Mouse (Mus musculus) embryo, embryonic 11.5 days (tissue): Measurements from ENCODE around the gene Lrp8.

Experiments used
- DNase-seq: peaks from one replicate; pipeline ENCODE4 v3.0.0-alpha.2; 2012; ENCODE audit warnings: low read depth, low spot score

Gene Lrp8

DNA sequence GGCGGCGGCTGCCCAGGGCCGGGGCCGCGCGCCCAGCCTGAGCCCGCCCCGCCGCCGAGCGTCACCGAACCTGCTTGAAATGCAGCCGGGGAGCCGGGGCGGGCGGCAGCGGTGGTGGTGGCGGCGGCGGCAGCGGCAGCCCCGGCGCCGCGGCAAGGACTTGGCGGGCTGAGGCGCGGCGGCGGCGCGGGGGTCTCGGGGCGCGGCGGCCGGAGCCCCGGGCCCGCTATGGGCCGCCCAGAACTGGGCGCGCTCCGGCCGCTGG, at the start of gene Lrp8:
Gene Lrp8, plus strand, starts transcription at position 77 of the 265 bp plus-strand sequence.
- no peak for DNase-seq

DNA sequence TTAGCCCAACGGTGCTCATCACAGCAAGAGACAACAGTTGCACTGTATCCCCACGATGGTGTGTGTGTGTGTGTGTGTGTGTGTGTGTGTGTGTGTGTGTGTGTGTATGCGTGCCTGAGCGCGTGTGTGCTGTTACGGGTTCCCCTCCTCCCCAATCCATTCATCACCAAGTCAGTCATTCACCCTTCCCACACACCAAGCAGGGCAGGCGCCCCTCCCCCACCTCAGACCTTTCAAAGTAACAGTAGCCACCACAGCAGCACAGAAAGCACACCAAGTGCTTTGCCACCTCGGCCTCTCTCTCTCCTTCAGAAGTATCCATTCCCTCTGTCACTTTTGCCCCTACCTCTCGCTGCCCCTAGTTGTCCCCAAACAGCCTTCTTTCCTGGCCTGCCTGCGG, 45.8 kb upstream of the Lrp8 start:
- no peak for DNase-seq

DNA sequence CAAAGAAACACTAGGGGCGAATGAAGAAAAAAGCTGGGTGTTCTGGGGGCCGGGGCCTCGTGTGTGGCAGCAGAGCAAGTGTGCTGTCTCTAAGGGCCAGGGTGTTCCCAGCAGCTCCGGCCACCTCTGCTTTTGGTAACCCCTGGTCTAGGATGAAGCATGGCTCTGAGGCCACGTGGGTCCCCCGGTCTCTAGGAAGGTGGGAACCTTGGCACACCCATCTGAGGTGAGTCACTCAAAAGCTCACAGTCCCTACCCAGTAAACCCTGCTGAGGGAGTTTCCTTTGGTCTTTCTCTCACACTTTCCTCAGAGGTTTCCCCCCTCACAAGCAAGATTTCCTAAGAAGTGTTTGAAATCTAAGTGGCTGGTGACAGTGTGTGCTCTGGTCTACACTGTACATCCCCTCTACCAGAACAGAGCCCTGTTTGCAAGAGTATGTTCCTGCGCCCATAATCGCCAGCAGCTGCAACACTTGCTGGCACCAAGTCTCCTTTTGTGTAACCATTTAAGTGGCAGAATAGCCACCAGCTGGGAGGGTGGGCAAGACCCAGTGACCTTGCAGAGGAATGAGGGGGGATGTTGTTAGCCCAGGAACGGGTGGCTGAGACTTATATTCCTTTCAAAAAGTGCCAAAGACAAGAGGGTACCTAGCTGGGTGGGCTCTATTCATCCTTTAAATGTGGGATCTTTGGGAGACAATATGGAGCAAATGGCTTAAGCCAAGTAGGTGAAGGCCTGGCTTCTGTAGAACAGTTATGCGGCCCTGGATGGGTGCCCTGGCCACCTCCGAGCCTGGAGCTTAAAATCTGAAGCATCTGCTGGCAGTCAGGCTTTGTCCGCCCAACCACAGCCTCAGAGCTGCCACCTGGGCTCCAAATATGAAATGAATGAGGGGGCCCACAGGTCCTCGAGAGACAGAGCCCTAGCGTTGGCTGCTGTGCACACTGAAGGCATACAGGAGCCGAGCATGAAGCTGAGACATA, 44.3 kb upstream of the Lrp8 start:
- no peak for DNase-seq

DNA sequence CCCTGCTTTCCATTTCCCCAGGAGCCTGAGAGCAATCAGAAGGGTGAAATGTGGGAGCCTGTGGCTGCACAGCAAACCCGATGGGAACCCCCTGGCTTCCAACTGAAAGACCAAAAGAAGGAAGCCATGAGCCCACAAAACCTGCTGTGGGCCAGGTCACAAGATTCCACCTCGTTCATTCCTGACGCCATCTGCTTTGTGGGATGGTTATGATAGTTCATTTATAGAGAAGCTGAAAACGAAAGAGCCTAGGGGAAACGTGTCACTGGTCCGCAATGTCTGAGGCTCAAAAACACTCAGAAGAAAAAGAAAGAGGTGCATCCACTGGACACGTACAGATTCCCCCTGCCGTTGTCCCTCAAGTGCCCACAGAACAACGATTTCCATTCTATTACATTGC, 43.1 kb upstream of the Lrp8 start:
- no peak for DNase-seq

DNA sequence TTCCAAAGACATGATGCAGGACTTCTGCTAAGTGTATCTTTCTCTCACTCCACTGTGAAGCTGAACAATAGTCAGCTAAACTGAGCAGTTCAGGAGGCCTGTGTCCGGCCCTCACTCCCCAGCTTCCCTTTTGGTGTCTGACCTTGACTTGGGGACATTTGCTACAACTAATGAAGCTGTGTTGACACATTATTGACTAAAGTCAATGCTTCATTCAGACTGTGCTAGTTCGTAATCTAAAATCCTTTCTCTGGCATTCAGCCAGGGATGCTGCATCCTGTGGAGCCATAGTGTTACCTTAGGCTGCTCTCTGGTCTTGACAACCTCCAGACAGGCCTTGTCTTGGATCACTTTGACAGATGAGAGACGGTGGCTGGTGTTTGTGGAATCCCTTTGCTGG, 39.1 kb upstream of the Lrp8 start:
- DNase-seq = no peak

DNA sequence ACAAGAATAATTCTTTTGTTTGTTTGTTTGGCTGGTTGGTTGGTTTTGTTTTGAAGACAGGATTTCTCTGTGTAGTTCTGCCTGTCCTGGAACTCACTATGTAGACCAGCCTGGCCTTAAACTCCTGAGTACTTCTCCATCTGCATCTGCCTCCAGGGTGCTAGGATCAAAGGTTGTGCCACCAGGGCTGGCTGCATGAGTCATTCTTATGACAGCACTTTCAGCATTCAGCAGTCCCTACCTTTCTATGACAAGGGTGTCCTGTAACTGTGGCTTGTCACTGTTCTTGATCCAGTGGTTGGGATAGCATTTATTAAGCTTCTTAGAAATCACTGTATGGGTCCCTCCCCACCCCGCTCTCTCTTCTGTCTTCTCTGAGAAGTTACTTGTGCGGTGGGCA, 38.5 kb upstream of the Lrp8 start:
- no peak for DNase-seq

DNA sequence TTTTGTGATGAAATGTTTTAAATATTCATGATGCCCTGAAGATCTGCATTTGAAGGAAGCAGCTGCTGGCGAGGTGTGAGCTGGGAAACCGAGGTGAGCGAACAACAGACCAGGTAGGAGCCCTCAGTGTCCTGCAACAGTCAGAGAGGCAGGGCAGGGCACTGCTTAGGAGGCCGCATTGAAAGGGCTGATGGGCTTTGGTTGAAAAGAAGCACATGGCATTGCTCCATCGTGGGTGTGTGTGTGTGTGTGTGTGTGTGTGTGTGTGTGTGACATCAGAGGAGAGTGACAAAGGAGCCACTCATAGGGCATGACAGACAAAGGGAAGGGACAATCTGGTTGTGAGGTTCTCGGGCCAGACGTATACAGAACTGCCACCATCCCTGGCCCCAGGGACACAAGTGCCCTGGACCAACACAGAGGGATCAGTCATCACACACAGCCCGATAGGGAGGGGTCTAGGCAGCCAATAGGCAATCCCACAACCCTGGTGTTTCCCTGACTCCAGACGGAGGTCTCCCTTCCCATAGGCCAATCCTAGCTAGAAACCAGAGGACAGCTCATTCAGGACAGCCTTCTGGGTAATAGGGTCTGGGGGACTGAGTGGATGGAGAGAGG, 36.8 kb upstream of the Lrp8 start:
- no peak for DNase-seq

DNA sequence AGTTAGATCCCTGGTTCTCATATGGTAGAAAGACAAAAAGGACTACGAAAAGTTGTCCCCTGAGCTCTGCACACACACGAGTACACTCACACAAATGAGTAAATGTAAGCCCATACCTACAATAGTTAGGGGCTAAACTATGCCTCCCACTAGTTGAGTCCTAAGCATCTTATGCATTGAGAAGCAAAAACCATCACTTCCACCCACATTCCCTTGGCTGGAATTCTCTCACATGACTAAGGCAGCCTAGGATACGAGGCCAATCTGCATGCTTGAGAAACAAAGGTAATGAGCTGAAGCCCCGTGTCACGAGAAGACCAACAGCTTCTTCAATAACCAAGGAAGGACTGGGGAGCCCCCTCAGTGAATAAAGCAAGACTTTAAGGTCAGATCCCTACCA, 35.9 kb upstream of the Lrp8 start:
- no peak for DNase-seq

DNA sequence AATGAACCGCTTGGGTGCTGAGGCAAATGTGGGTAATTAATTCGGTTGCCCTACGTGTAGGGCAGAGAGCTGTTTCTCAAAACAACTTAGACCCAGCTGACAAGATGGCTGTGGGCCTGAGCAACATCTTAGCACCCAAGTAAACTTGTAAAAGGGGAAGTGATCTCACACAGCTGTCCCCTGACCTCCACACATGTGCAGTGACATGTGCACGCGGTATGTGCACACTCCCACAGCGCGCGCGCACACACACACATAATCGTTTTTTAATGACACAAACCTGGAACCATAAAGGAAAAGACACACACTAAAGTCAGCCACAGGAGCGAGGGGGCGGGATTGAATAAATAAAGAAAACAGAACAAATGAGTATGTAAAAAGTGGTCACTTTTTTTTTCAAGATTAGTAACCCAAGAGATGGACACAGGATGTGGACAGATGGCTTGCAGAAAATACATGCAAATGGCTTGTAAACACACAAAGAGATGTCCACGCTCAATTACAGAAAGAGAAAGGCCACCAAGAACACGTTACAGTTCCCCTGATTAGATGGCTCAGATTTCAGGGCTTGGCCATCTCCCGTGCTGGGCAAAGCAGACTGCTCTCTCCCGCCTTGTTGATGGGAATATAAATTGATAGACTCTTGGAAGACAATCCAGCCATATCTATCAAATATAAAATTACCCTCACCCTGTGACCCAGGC, 29.8 kb upstream of the Lrp8 start:
- DNase-seq = no peak

DNA sequence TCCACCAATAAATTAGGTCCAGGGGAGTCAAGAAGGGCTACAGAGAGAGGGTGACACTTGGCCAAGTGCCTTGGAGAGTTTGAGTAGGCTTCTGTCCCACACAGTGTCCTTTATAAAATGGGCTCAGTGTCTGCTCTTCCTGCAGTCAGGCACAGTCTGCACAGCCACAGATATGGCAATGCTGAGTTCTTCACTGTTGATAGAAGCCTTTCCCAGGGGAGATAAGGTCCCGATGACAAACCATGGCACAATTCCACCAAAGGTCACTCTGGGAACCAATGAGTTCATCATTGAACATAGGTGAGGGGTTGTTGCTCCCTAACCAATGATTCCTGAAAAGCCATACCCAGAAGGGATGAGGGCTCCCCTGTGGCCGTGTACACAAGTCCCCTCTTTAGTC, 27.2 kb upstream of the Lrp8 start:
- no peak for DNase-seq

DNA sequence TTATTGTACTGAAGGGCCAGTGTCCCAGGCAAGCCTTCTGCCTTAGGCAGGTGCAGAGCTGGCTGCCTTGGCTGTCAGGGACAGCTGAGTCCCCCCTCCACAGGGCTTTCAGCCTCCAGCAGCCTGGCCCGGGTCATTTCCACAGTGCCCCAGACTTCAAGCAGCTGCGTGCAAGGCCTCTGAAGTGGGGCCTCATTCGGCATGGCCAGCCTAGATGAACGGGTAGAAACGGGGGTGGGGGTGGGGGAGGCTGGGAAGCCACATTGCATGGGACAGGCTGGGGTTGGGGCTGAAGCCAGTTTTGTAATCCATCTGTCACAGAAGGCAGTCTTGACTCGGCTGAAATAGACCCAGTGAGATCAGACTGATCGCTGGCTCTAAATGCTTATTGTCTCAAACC, 26.4 kb upstream of the Lrp8 start:
- DNase-seq = no peak

DNA sequence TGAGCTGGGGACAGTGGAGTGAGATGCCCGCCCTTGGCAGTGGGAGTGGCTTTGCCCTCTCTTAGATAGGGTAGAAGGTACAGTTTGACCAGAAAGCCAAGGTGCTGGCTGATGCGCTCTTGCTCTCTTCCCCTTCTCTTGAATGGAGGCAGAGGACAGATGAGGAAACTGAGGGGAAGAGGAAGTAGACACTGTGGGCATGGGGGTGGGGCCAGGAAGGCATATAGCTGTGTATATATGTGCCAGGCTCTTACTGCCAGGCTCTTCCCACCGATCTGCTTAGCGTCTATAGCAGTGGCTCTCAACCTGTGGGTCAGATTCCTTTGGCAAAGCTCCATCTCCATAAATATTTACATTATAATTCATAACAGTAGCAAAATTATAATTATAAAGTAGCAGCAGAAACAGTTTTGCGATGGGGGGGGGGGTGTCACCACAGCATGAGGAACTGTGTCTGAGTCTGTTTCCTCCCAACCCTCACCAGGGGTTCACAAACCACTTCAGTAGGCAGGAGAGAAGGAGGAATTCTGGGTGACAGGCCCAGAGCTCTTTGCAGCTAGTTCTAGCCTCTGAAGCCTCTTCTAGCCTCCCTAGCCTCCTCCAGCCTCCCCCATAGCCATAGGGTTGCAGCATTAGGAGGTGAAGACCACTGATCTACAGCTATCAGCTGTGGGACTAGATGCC, 24.9 kb upstream of the Lrp8 start:
- no peak for DNase-seq

DNA sequence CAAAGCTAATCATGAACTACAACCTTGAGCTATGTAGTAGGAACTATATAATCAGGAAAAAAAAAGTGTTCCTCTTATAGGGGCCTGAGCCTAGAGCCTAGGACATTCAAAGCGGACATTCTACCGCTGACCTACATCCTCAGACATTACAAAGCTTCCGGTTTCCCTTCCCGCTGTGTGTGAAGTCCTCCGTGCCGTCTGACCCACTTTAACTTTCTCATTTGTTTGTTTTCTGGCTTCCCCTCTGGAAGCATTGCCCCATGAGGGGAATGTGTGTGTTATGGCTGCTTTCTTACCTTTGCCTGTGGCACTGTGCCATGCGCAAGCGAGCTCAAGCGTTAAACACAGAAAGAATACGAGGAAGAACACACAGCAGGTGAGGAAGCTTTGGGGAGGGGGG, 18.5 kb upstream of the Lrp8 start:
- no peak for DNase-seq

DNA sequence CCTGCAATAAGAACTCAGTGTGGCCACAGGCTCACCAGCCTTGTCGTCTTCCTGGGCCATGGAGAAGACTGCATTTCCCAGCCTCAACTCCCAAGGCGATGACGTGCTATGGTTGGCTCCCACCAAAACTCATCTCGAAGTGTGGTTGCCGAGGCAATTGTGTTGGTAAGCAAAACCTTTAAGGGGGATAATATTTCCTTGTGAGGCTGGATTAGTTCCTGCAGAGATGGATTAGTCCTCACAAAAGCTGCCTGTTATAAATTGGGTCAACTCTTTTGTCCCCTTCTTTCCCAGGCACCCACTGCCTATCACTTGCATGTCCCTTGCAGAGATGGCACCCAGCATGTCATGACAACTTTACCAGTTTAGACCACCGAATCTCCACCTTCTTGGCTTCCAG, 13.2 kb upstream of the Lrp8 start:
- DNase-seq = no peak

DNA sequence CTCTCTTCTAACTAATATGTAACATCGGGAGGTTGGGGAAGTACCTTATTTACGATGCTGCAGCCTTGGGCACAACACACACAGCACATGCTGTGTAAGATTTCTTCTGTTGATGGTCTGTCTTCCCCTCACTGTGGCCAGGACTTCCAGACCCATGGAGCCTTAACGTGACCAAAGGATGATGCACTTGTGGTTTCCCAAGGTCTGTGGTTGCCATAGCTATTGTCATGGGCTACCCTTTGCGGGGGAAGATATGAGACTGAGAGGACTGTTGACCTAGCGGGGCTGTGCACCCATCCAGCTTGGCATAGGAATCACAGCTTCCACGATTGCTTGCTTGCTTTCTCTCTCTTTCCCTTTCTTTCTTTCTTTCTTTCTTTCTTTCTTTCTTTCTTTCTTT, 1.3 kb upstream of the Lrp8 start:
- DNase-seq = no peak

DNA sequence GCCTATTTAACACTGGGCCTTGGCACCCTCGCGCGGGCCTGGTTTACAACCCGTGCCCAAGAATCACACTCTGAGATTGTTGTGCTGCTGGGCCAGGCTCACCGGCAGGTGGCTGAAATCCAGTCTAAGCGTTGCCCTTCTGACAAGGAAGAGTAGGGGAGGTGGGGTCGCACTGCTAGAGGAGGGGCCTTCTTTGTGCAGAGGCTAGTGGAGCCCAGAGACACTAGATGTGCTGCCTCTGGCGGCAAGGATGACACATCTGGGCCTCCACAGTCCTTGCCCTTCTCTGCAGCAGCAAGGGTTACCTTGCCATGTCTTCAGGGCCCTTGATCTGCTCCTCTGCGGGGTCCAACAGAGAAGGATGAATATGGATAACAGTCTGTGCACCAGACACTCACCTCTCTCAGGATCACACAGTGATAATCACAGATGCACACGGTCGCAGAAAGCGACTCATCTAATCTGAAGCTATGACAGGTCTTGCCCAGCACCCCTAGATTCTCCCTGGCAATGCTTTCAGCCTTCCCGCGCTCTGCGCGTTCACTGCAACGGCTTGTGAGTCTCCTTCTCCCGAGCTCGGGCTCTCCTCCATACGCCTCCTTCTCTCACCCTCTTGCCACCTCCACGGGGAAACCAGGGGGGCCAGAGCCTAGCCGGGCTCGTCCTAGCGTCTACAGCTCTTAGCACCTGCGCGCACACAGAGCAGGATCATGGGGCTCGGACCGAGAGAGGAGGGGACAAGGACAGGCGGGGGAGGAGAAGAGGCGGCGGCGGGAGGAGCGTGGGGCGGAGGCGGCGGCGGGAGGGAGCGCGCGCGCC, 486 bp upstream of the Lrp8 start:
- peak; percentile 56 for DNase-seq

DNA sequence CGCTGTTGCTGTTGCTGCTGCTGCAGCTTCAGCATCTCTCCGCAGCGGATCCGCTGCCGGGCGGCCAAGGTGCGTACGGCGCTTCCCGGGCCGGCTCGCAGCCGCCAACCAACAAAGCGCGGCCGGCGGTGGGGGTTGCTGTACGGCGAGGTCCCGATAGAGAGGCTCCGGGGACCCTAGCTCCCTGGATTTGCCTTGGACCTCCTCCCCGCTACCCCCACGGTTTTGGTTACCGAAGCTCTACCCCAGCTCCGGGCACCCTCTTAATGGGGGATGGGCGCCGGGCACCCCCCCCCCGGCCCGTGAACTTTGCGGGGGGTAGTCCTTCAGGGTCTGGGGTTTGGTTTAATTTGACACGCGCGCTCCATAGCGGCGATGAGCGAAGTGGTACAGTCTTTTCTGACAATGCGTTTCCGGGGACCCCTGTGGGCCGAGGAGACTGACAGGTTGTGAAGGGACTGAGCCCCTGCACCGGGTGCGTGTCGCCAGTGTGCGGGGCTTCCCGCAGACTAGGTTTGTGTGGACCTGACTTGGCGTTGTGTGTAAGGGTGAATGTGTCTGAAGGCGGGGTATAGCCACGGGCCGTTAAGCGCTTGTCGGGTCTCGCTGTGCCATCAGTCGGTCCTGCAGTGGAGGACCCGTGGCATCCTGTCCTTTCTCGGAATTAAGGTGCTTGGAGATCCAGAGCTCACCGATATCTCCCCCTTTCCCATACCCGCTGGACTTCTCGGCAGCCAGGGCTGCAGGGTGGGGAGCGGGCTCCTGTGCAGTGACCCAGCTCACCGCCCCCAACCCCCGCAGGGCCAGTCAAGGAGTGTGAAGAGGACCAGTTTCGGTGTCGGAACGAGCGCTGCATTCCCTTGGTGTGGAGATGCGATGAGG, 630 bp downstream of the Lrp8 start:
- DNase-seq = no peak

DNA sequence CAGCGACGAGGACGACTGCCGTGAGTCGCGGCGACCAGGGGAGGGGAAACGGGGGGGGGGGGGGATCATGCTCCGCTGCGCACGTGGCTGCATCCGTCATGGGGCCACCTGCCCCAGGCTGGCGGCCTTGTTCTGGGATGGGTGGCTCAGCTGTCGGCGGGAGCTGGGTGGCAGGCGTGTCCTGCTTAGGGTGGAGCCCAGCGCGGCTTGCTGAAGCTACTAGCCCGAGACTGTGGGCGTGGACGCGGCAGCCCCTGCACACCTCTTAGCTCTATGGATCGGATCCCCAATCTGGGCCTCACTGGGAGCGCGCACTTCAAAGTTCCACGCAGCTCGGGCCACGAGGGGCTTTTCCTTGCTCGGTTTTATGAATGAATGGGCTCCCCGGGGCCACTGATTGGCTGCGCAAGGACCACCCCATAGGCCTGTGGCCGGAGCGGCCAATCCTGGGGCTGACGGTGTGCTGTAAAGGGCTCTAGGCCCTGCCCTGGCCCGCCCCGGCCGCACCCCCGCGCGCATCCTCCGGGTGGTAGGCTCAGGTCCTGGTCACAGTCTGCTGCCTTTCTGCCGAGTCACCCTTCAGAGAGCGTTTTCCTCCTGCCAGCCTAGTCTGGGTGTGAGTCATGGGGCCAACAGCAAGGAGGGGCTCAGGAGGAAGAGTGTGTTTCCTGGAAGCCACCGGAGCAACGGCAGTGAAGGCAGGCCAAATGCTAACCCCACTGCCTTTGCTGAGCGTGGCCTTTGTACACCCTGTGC, 1.5 kb downstream of the Lrp8 start:
- DNase-seq = peak; percentile 71

DNA sequence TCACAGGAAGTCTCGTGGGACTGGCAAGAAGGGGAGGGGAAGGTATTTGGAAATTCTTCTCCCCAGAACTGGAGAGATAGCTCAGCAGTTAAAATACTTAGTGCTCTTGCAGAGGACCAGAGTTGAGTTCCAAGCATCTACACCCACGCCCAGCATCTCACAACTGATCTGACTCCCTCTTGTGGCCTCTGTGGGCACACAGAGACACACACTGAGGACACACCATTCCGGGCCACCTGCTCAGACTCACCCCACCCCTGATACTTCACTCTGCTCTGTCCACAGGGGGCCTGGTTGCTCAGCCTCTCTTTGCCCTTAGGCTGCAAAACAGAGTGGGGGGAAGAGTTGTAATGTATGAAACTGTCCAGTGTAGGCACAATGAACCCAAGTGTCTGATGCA, 3.4 kb downstream of the Lrp8 start:
- no peak for DNase-seq

DNA sequence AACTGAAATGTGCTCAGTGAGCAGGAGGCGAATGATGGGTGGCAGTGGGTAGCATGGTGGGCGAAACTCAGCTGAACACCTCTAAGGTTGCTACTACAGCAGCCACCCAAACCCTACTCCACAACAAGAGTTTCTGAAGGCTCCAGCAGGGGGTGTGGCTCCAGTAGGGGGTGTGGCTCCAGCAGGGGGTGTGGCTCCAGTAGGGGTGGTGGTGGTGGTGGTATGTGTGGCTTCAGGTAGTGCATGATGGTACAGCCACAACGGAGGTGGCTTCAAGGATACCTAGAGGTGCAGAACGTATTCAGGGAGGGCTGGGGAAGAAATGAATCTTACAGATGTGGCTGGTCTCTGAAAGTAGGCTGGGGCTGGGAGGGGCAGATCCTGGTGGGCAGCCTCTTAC, 5.7 kb downstream of the Lrp8 start:
- no peak for DNase-seq
